Mouse (Mus musculus): ENCODE data around the gene Snx1. TPM values are rescaled to one million over a fixed set of nuclear protein-coding genes. Genes with fewer than 3 reads are reported as not detected.
A peak's percentile ranks its signal among the peaks of the same experiment; 100 is the strongest.

Gene Snx1
- polyA plus RNA-seq, 1 experiment from 2014 or later: 73.6 TPM

GRCm38 (mm10) chr9:66123648-66124047 lies 2.7 kb downstream of the Snx1 start:
- no peak for ATAC-seq (replicated peaks; ENCODE audit: extremely low read depth, insufficient read depth, low FRiP score)
- peak overlapping the region; percentile 87 for H3K4me3 ChIP-seq (ENCODE audit: low read length)
- H3K36me3 ChIP-seq (ENCODE audit: control insufficient read depth, insufficient read depth): no peaks in the 10 kb centered on the region
- H3K9ac ChIP-seq (ENCODE audit: low read length): peak overlapping the region; percentile 89
- WGBS: 13% methylated on average over 5 of the region's 5 CpGs
- peaks cover 29% of the 10 kb centered on the region for H3K4me1 ChIP-seq (ENCODE audit: control insufficient read depth, insufficient read depth, low read length)
- H3K27ac ChIP-seq (ENCODE audit: low read length): no peak overlapping the region
- no peaks in the 10 kb centered on the region for H3K9me3 ChIP-seq (replicated peaks; ENCODE audit: control insufficient read depth, low read length)
- peak overlapping the region; percentile 86 for H3K4me2 ChIP-seq (ENCODE audit: low read depth, low read length)
- H3K27me3 ChIP-seq (ENCODE audit: control insufficient read depth, insufficient read depth, low read length): no peaks in the 10 kb centered on the region

- no peaks in the 10 kb centered on the region for H3K9me3 ChIP-seq (replicated peaks; ENCODE audit: control insufficient read depth, low read length)
- no peaks in the 10 kb centered on the region; the same call in 1 of the 2 replicates for H3K36me3 ChIP-seq (ENCODE audit: control insufficient read depth, insufficient read depth)
- no peak overlapping the region for H3K27ac ChIP-seq (ENCODE audit: low read length)
- no peak overlapping the region for H3K4me3 ChIP-seq (ENCODE audit: low read length)
- no peak overlapping the region for H3K4me2 ChIP-seq (ENCODE audit: low read depth, low read length)
- peaks cover 20% of the 10 kb centered on the region for H3K4me1 ChIP-seq (ENCODE audit: control insufficient read depth, insufficient read depth, low read length)
- H3K9ac ChIP-seq (ENCODE audit: low read length): no peak overlapping the region
- H3K27me3 ChIP-seq (ENCODE audit: control insufficient read depth, insufficient read depth, low read length): no peaks in the 10 kb centered on the region
- ATAC-seq (replicated peaks; ENCODE audit: extremely low read depth, insufficient read depth, low FRiP score): no peak
Observed at GRCm38 (mm10) chr9:66121421-66121820, 5.0 kb downstream of the Snx1 start.

GRCm38 (mm10) chr9:66120945-66121344 lies 5.4 kb downstream of the Snx1 start:
- Histone ChIP-seq H3K9me3 (replicated peaks; ENCODE audit: control insufficient read depth, low read length) (no peaks in the 10 kb centered on the region), H3K27me3 (ENCODE audit: control insufficient read depth, insufficient read depth, low read length) (no peaks in the 10 kb centered on the region), H3K27ac (ENCODE audit: low read length) (no peak overlapping the region), H3K9ac (ENCODE audit: low read length) (no peak overlapping the region), H3K4me2 (ENCODE audit: low read depth, low read length) (no peak overlapping the region), H3K4me3 (ENCODE audit: low read length) (no peak overlapping the region), H3K36me3 (ENCODE audit: control insufficient read depth, insufficient read depth) (no peaks in the 10 kb centered on the region; the same call in 1 of the 2 replicates), H3K4me1 (ENCODE audit: control insufficient read depth, insufficient read depth, low read length) (peaks cover 20% of the 10 kb centered on the region)
- no peak for ATAC-seq (replicated peaks; ENCODE audit: extremely low read depth, insufficient read depth, low FRiP score)
- WGBS: 65% methylated on average over 3 of the region's 3 CpGs

GRCm38 (mm10) chr9:66120106-66120505 lies 6.3 kb downstream of the Snx1 start:
- Histone ChIP-seq H3K4me2 (ENCODE audit: low read depth, low read length) (no peak overlapping the region), H3K9me3 (replicated peaks; ENCODE audit: control insufficient read depth, low read length) (no peaks in the 10 kb centered on the region), H3K27me3 (ENCODE audit: control insufficient read depth, insufficient read depth, low read length) (no peaks in the 10 kb centered on the region), H3K36me3 (ENCODE audit: control insufficient read depth, insufficient read depth) (no peaks in the 10 kb centered on the region; the same call in 1 of the 2 replicates), H3K4me3 (ENCODE audit: low read length) (no peak overlapping the region), H3K9ac (ENCODE audit: low read length) (no peak overlapping the region), H3K27ac (ENCODE audit: low read length) (no peak overlapping the region), H3K4me1 (ENCODE audit: control insufficient read depth, insufficient read depth, low read length) (peaks cover 11% of the 10 kb centered on the region)
- 92% methylated on average over 4 of the region's 4 CpGs for WGBS
- no peak for ATAC-seq (replicated peaks; ENCODE audit: extremely low read depth, insufficient read depth, low FRiP score)

- peaks cover 9% of the 10 kb centered on the region for H3K4me1 ChIP-seq (ENCODE audit: control insufficient read depth, insufficient read depth, low read length)
- H3K36me3 ChIP-seq (ENCODE audit: control insufficient read depth, insufficient read depth): no peaks in the 10 kb centered on the region; the same call in 1 of the 2 replicates
- H3K27ac ChIP-seq (ENCODE audit: low read length): no peak overlapping the region
- no peak overlapping the region for H3K4me3 ChIP-seq (ENCODE audit: low read length)
- 78% methylated on average over 2 of the region's 2 CpGs for WGBS
- no peak overlapping the region for H3K4me2 ChIP-seq (ENCODE audit: low read depth, low read length)
- no peaks in the 10 kb centered on the region for H3K27me3 ChIP-seq (ENCODE audit: control insufficient read depth, insufficient read depth, low read length)
- H3K9me3 ChIP-seq (replicated peaks; ENCODE audit: control insufficient read depth, low read length): no peaks in the 10 kb centered on the region
- no peak for ATAC-seq (replicated peaks; ENCODE audit: extremely low read depth, insufficient read depth, low FRiP score)
- H3K9ac ChIP-seq (ENCODE audit: low read length): no peak overlapping the region
Observed at GRCm38 (mm10) chr9:66119498-66119897, 6.9 kb downstream of the Snx1 start.

GRCm38 (mm10) chr9:66116890-66117289 lies 9.5 kb downstream of the Snx1 start:
- no peak for ATAC-seq (replicated peaks; ENCODE audit: extremely low read depth, insufficient read depth, low FRiP score)
- no peak overlapping the region for H3K27ac ChIP-seq (ENCODE audit: low read length)

GRCm38 (mm10) chr9:66114341-66114740 lies 12.0 kb downstream of the Snx1 start:
- no peak overlapping the region for H3K9ac ChIP-seq (ENCODE audit: low read length)
- no peak overlapping the region for H3K4me2 ChIP-seq (ENCODE audit: low read depth, low read length)
- H3K9me3 ChIP-seq (replicated peaks; ENCODE audit: control insufficient read depth, low read length): no peaks in the 10 kb centered on the region
- H3K27me3 ChIP-seq (ENCODE audit: control insufficient read depth, insufficient read depth, low read length): no peaks in the 10 kb centered on the region
- 77% methylated on average over 3 of the region's 3 CpGs for WGBS
- H3K4me1 ChIP-seq (ENCODE audit: control insufficient read depth, insufficient read depth, low read length): no peaks in the 10 kb centered on the region
- H3K4me3 ChIP-seq (ENCODE audit: low read length): no peak overlapping the region
- no peak overlapping the region for H3K27ac ChIP-seq (ENCODE audit: low read length)
- H3K36me3 ChIP-seq (ENCODE audit: control insufficient read depth, insufficient read depth): peaks cover 2% of the 10 kb centered on the region
- no peak for ATAC-seq (replicated peaks; ENCODE audit: extremely low read depth, insufficient read depth, low FRiP score)

More at GRCm38 (mm10) chr9:66116890-66117289, 9.5 kb downstream of the Snx1 start:
- no peaks in the 10 kb centered on the region for H3K9me3 ChIP-seq (replicated peaks; ENCODE audit: control insufficient read depth, low read length)
- no peaks in the 10 kb centered on the region for H3K4me1 ChIP-seq (ENCODE audit: control insufficient read depth, insufficient read depth, low read length)
- H3K36me3 ChIP-seq (ENCODE audit: control insufficient read depth, insufficient read depth): peaks cover 2% of the 10 kb centered on the region
- H3K4me2 ChIP-seq (ENCODE audit: low read depth, low read length): no peak overlapping the region
- H3K27me3 ChIP-seq (ENCODE audit: control insufficient read depth, insufficient read depth, low read length): no peaks in the 10 kb centered on the region
- H3K9ac ChIP-seq (ENCODE audit: low read length): no peak overlapping the region
- WGBS: 54% methylated on average over 8 of the region's 8 CpGs
- H3K4me3 ChIP-seq (ENCODE audit: low read length): no peak overlapping the region

GRCm38 (mm10) chr9:66110611-66111379 lies 15.6 kb downstream of the Snx1 start:
- WGBS: 81% methylated on average over 8 of the region's 8 CpGs
- Histone ChIP-seq H3K27ac (ENCODE audit: low read length) (no peak overlapping the region), H3K4me1 (ENCODE audit: control insufficient read depth, insufficient read depth, low read length) (no peaks in the 10 kb centered on the region), H3K4me2 (ENCODE audit: low read depth, low read length) (no peak overlapping the region), H3K36me3 (ENCODE audit: control insufficient read depth, insufficient read depth) (peaks cover 5% of the 10 kb centered on the region), H3K9me3 (replicated peaks; ENCODE audit: control insufficient read depth, low read length) (no peaks in the 10 kb centered on the region), H3K4me3 (ENCODE audit: low read length) (no peak overlapping the region), H3K27me3 (ENCODE audit: control insufficient read depth, insufficient read depth, low read length) (no peaks in the 10 kb centered on the region), H3K9ac (ENCODE audit: low read length) (no peak overlapping the region)
- ATAC-seq (replicated peaks; ENCODE audit: extremely low read depth, insufficient read depth, low FRiP score): no peak

- Histone ChIP-seq H3K36me3 (ENCODE audit: control insufficient read depth, insufficient read depth) (peaks cover 8% of the 10 kb centered on the region), H3K9me3 (replicated peaks; ENCODE audit: control insufficient read depth, low read length) (no peaks in the 10 kb centered on the region), H3K27me3 (ENCODE audit: control insufficient read depth, insufficient read depth, low read length) (no peaks in the 10 kb centered on the region), H3K27ac (ENCODE audit: low read length) (no peak overlapping the region), H3K9ac (ENCODE audit: low read length) (no peak overlapping the region), H3K4me2 (ENCODE audit: low read depth, low read length) (no peak overlapping the region), H3K4me1 (ENCODE audit: control insufficient read depth, insufficient read depth, low read length) (no peaks in the 10 kb centered on the region), H3K4me3 (ENCODE audit: low read length) (no peak overlapping the region)
- 68% methylated on average over 8 of the region's 8 CpGs for WGBS
- no peak for ATAC-seq (replicated peaks; ENCODE audit: extremely low read depth, insufficient read depth, low FRiP score)
Observed at GRCm38 (mm10) chr9:66110126-66110525, 16.3 kb downstream of the Snx1 start.
